Mouse (Mus musculus) embryonic facial prominence, embryonic 15.5 days (tissue): ENCODE data around the gene Slc45a1. TPM values are rescaled to one million over a fixed set of nuclear protein-coding genes. Genes with fewer than 3 reads are reported as not detected.
A peak's percentile ranks its signal among the peaks of the same experiment; 100 is the strongest.

ENCODE experiments used
- ATAC-seq: fragments of 200-750 bp; cut with Nextera tagmentation; 2 replicates; pipeline ENCODE4 v1.8.0; 2017; ENCODE audit warnings: low read depth, moderate TSS enrichment; ENCODE audit not compliant: insufficient number of reproducible peaks, low FRiP score, low TSS enrichment
- H3K27ac ChIP-seq: fragments of 300-500 bp; sonication (generic); replicated peaks from 2 replicates; pipeline ENCODE4 v1.5.1; 2015; ENCODE audit warnings: mild to moderate bottlenecking, inconsistent platforms
- H3K27me3 ChIP-seq: fragments of 300-500 bp; sonication (generic); 2 replicates; pipeline ENCODE4 v1.6.1; 2015; ENCODE audit warnings: inconsistent platforms
- H3K36me3 ChIP-seq: fragments of 300-500 bp; sonication (generic); 2 replicates; pipeline ENCODE4 v1.6.1; 2015; ENCODE audit warnings: mild to moderate bottlenecking, inconsistent platforms
- H3K4me1 ChIP-seq: fragments of 300-500 bp; sonication (generic); 2 replicates; pipeline ENCODE4 v1.6.1; 2015; ENCODE audit warnings: inconsistent platforms
- H3K4me2 ChIP-seq: fragments of 300-500 bp; sonication (generic); replicated peaks from 2 replicates; pipeline ENCODE4 v1.6.1; 2015; ENCODE audit warnings: mild to moderate bottlenecking, inconsistent platforms
- H3K4me3 ChIP-seq: fragments of 300-500 bp; sonication (generic); replicated peaks from 2 replicates; pipeline ENCODE4 v1.5.1; 2015; ENCODE audit warnings: mild to moderate bottlenecking, inconsistent platforms
- H3K9ac ChIP-seq: fragments of 300-500 bp; sonication (generic); 2 replicates; pipeline ENCODE4 v1.6.1; 2015; ENCODE audit warnings: inconsistent platforms
- H3K9me3 ChIP-seq: fragments of 300-500 bp; sonication (generic); replicated peaks from 2 replicates; pipeline ENCODE4 v1.6.1; 2016; ENCODE audit warnings: inconsistent platforms
- WGBS: fragments of 180-500 bp; shearing (Covaris S2); methylation state at CpG from one replicate; pipeline ENCODE4 v1.1.7; 2015; 5-methylcytosine and 5-hydroxymethylcytosine counted together
- polyA plus RNA-seq: library from polyadenylated mRNA; unstranded; fragments of >200 nt; fragmentation: Nextera tagmentation; extraction: Ambion mirVana; gene quantifications from 2 replicates; pipeline ENCODE4 v1.2.1, GENCODE M21; 2015

The Slc45a1 gene
- 0.43 and 0.76 TPM in 2 replicates for polyA plus RNA-seq

DNA sequence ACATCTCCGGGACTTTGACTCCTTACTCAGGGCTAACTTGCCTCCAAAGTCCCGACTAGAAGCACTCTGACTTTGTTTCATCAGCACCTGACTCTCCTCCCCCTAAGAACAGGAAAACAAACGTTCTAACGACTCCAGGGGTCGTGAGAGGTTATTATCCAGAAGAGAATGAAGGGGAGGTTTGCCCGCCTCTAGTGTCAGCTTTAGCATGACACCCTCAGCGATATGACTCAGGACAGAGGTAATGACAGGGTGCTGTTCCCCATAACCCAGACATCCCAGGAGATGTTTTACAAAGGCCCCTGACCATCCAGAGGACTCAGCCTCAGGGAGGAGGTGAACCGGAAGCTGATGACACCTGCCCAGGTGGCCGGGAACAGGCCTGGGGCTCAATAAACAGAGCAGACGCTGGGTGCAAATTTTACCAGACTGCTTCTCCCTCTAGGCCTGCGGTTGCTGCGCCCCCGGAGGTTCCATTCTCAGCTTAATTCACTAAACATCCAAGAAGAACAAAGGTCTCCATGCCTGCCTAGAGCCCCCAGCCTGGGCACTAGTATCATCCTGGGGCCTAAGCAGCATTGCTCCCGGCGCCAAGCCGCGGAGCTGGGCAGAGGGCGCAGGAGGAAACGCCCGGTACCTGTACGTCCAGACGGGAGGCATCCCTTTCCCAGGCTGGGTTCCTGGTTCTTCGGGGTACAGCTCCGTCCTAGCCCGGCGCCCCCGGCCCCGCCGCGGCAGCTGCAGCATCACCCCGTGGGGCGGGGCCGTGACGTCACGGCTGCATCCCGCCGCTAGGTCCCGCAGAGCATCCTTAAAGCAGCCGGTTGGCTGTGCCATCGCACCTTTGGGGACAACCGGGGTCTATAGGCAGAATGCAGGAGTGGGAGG is at the start of gene Slc45a1:
TSS of gene Slc45a1 (minus strand) at position 785 of the 888 bp plus-strand sequence.
- WGBS: 8% methylated on average over 41 of the region's 41 CpGs
- Histone ChIP-seq H3K27me3 (peaks cover 21% of the 10 kb centered on the region), H3K36me3 (no peaks in the 10 kb centered on the region), H3K27ac (no peak within 1 kb of the TSS), H3K9ac (no peak within 1 kb of the TSS), H3K4me2 (peak within 1 kb of the TSS; percentile 51), H3K9me3 (no peaks in the 10 kb centered on the region), H3K4me1 (peaks cover 13% of the 10 kb centered on the region; the same call in 1 of the 2 replicates), H3K4me3 (peak within 1 kb of the TSS; percentile 32)
- no peak for ATAC-seq

DNA sequence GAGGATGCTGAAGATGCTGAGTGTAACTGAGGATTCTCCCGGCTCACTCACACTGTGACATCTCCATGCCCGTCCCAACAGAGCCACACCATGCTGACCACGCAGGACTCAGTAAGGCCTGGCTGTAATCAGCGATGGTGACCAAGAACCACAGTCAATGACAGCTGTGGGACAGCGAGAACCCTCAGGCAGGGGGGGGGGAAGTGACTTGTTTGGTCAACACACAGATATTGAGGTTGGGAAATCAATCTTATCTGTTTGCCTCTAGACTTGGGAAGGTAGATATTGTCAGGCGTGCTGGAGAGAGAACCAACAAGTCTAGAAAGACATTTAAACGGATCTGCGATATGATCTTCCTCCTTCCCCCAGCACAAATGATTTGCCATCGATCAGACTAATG is 48.9 kb upstream of the Slc45a1 start:
- Histone ChIP-seq H3K4me3 (no peak overlapping the region), H3K36me3 (no peaks in the 10 kb centered on the region), H3K27me3 (no peaks in the 10 kb centered on the region), H3K27ac (no peak overlapping the region), H3K9ac (no peak overlapping the region), H3K4me2 (no peak overlapping the region), H3K9me3 (peaks cover 6% of the 10 kb centered on the region; the same call in 1 of the 2 replicates), H3K4me1 (no peaks in the 10 kb centered on the region)
- ATAC-seq: no peak
- WGBS: 91% methylated on average over 9 of the region's 9 CpGs

DNA sequence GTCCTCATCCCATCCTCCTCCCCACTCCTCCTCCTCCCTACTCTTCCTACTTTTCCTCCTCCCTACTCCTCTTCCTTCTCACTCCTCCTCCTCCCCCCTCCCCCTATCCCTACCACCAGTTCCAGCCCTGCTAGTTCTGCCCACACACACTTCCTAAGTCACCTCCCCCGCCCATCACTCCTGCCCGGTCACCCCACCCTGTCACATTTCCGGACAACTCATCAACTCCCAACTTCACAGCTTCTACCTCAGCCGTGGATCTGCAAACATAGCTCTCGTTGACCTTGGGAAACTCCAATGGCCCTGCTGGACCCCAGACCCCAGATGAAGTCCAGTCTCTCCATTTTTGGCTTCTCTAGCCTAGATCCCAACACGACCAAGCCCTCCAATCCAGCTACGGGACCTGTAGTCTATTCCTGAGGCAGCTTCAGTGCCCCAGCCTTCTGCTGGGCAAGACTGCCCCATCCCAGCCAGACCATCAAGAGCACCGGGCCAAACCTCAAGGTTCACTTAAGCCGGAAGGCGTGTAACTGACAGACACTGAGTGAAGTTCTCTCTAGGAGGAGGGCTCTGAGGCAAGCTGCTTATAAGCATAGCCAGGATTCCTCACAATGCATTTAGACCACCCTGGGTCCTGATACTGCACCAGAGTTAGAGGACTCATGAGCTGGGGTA is 42.6 kb upstream of the Slc45a1 start:
- Histone ChIP-seq H3K9me3 (no peaks in the 10 kb centered on the region), H3K9ac (no peak overlapping the region), H3K36me3 (no peaks in the 10 kb centered on the region), H3K4me2 (no peak overlapping the region), H3K27ac (no peak overlapping the region), H3K27me3 (no peaks in the 10 kb centered on the region), H3K4me1 (no peaks in the 10 kb centered on the region), H3K4me3 (no peak overlapping the region)
- WGBS: 73% methylated on average over 10 of the region's 10 CpGs
- ATAC-seq: no peak

DNA sequence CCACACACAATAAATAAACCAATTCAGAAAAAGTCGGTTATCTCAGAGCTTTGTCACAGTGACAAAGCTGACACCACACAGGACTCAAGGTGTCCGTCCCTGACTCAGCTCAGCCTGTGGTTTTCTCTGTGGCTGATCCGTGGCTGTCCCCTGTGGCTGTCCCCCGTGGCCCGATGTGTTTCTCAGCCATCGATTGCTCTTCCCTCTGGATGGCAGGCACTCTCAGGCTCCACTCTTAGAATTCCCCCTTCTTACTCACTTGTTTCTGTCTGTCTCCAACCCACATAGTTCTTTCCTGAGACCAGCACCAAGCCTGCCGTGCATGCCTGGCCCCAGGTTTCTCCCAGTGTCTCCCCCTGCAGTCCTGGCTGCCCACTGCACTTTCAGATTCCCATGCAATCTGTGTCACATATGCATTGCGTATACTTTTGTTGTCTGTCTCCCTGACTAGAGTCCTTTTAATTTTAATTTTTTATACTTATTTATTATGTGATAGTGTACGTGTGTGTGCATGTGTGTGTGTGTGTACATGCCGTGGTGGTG is 41.0 kb upstream of the Slc45a1 start:
- no peaks in the 10 kb centered on the region for H3K9me3 ChIP-seq
- no peak overlapping the region for H3K27ac ChIP-seq
- H3K9ac ChIP-seq: no peak overlapping the region
- H3K4me3 ChIP-seq: no peak overlapping the region
- no peak for ATAC-seq
- H3K4me1 ChIP-seq: no peaks in the 10 kb centered on the region
- 70% methylated on average over 10 of the region's 10 CpGs for WGBS
- H3K27me3 ChIP-seq: no peaks in the 10 kb centered on the region
- H3K36me3 ChIP-seq: no peaks in the 10 kb centered on the region
- H3K4me2 ChIP-seq: no peak overlapping the region

DNA sequence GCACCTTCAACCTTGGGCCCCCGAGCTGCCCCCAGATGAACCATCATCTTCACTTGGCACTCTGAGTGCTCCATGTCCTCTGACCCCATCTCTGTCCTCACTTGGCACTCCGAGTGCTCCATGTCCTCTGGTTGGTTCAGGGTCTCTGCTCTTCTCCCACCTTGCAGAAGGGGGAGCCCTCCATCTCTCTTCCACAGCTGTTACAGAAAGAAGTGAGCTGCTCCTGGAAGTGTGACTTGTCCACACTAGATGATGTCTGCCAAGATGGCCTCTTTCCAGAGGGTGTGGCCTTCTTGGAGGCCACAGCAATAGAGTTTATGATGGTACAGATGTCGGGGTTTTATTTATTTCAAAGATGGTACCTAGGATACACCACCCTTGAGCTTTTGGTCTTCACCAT is 38.8 kb upstream of the Slc45a1 start:
- H3K9ac ChIP-seq: no peak overlapping the region
- no peak for ATAC-seq
- 76% methylated on average over 3 of the region's 3 CpGs for WGBS

DNA sequence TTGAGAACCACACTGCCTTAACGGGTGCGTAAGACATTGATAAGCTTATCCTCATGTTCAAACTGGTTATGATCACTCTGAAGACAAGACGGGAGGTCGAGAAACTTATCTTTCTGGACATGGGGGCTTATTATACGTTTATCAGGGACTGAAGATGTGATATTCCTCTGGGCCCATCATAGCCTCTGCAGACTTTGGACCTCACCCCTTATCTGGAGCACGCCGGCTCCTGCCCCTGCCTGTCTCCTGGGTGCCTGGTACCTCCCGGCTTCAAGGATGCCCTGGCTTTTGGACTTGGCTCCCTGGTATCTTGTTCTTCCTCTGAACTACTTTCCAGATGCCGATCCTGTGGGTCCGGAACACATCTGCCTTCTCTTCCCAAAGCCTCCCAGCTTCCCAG is 37.6 kb upstream of the Slc45a1 start:
- Histone ChIP-seq H3K4me3 (no peak overlapping the region), H3K27ac (no peak overlapping the region), H3K4me2 (no peak overlapping the region), H3K9ac (no peak overlapping the region), H3K27me3 (no peaks in the 10 kb centered on the region), H3K36me3 (no peaks in the 10 kb centered on the region), H3K9me3 (no peaks in the 10 kb centered on the region), H3K4me1 (peaks cover 5% of the 10 kb centered on the region; the same call in 1 of the 2 replicates)
- WGBS: 87% methylated on average over 10 of the region's 10 CpGs
- ATAC-seq: no peak

More for the DNA sequence above, 38.8 kb upstream of the Slc45a1 start:
- H3K36me3 ChIP-seq: no peaks in the 10 kb centered on the region
- H3K27ac ChIP-seq: no peak overlapping the region
- no peaks in the 10 kb centered on the region for H3K9me3 ChIP-seq
- no peaks in the 10 kb centered on the region for H3K27me3 ChIP-seq
- H3K4me2 ChIP-seq: no peak overlapping the region
- no peak overlapping the region for H3K4me3 ChIP-seq
- peaks cover 2% of the 10 kb centered on the region; the same call in 1 of the 2 replicates for H3K4me1 ChIP-seq

DNA sequence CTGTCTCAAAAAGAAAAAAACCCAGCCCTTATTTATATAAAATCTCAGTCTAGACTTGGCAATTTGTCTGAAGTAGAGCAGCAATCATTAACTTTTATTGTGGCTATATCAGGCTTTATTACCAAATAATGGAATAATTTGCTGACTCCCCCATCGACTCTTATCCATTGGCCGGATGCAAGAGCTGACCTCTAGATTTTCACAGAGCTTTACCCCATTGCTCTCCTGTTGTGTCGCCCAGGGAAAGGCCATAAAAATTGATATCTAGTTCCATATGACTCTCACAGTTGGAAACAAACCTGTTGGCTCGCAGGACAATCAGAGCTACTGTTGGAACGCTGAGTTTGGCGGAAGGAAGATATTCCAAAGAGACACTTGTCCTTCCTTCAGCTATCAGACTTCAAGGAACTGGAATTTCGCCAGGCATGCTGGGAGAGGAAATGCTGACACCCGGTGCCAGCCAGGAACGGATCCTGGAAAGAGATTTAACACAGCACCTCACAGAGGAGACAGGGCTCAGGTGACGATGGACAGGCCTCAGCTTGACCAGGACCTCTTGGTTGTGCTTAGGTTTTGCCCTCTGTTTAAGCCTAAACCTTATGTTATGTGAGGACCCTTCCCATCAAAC is 35.3 kb upstream of the Slc45a1 start:
- peaks cover 5% of the 10 kb centered on the region; the same call in 1 of the 2 replicates for H3K4me1 ChIP-seq
- H3K9ac ChIP-seq: no peak overlapping the region
- no peak overlapping the region for H3K4me2 ChIP-seq
- 68% methylated on average over 10 of the region's 10 CpGs for WGBS
- H3K27me3 ChIP-seq: no peaks in the 10 kb centered on the region
- no peaks in the 10 kb centered on the region for H3K36me3 ChIP-seq
- H3K9me3 ChIP-seq: no peaks in the 10 kb centered on the region
- no peak overlapping the region for H3K27ac ChIP-seq
- no peak overlapping the region for H3K4me3 ChIP-seq
- ATAC-seq: no peak

DNA sequence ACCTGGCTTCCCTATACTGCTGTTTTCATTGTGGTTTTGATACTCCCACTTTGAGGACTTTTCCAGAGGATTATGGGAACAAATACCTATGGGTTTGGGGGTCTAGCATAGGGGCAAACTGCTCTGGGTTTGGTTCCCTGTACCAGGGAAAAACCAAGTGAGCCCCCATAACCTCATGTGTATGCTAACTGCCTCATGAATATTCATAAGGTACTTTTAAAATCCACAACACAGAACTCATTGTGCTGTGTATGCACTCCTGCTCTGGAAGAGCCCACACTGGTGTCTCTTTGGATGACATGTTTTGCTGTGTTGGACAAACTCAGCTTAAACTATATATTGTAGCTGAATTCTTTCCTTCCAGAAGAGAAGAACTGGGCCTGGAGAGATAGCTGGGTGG is 34.6 kb upstream of the Slc45a1 start:
- Histone ChIP-seq H3K9ac (no peak overlapping the region), H3K27ac (no peak overlapping the region), H3K9me3 (no peaks in the 10 kb centered on the region)

DNA sequence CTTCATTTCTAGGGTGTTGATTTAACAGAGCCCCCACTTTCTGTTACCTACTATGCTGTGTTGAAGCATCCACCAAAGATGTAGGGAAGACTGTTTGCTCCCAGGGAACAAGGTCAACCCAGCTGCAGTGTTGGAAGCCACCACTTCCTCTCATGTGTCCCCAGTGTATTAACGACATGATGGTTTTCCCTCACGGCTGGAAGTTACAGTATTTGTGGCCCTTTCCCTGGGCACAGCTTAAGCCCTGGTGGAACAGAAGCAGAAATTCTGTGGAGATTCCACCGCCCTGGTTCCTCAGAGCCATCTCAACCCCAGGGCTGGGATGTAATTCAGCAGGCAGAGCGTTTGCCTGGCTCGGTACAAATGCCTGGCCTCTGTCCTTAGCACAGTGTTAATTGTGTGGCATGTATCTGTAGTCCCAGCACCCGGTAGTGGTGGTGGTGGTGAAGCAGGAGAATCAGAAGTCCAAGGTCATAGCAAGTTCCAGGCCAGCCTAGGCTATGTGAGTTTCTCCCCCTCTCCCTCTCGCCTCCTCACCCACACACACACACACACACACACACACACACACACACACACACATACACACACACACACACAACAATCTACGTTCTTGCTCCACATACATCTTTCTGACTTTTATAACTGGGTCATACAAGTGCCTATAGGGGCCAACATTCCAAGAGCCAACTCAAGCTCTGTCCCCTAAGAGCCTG is 34.0 kb upstream of the Slc45a1 start:
- no peak overlapping the region for H3K9ac ChIP-seq
- H3K27me3 ChIP-seq: no peaks in the 10 kb centered on the region
- H3K4me1 ChIP-seq: peaks cover 5% of the 10 kb centered on the region; the same call in 1 of the 2 replicates
- H3K9me3 ChIP-seq: no peaks in the 10 kb centered on the region
- no peak for ATAC-seq
- no peaks in the 10 kb centered on the region for H3K36me3 ChIP-seq
- WGBS: 56% methylated on average over 8 of the region's 8 CpGs
- H3K27ac ChIP-seq: no peak overlapping the region
- no peak overlapping the region for H3K4me2 ChIP-seq
- H3K4me3 ChIP-seq: no peak overlapping the region

More for the DNA sequence above, 34.6 kb upstream of the Slc45a1 start:
- peaks cover 5% of the 10 kb centered on the region; the same call in 1 of the 2 replicates for H3K4me1 ChIP-seq
- H3K4me3 ChIP-seq: no peak overlapping the region
- no peaks in the 10 kb centered on the region for H3K27me3 ChIP-seq
- ATAC-seq: no peak
- H3K4me2 ChIP-seq: no peak overlapping the region
- H3K36me3 ChIP-seq: no peaks in the 10 kb centered on the region

DNA sequence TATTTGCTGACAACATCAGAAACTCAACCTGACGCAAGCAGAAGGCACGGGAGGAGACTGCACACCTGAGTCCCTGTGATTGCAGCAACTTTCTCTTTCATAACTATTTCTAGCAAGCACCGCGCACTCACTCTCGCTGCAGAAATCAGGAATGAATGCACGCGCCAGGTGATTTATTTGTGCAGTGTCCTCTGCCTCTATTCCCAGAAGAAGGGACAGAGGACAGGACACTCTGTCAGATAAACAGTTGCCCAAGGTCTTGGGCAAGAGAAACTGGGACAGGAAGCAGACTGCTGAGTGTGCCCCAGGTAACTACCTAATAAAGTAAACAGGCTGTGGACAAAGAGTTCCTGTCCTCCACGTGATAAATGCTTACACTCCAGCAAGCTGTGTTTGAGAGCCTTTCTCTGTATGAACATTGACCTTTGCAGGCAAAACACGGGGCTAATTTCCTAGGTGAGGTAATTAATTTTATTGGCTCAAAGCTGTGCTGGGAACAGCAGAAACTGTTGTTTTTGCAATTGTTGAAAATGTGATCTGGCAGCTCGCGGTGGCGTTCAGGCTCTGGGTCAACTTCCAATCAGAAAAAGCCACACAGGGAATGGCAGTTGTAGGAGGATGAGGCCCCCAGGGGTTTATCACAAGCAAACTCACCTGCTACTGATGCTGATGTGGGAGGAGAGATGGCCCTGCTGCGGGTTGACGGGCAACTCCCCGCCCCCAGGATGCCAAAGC is 33.2 kb upstream of the Slc45a1 start:
- H3K9me3 ChIP-seq: no peaks in the 10 kb centered on the region
- WGBS: 48% methylated on average over 15 of the region's 15 CpGs
- no peak overlapping the region for H3K4me2 ChIP-seq
- peaks cover 5% of the 10 kb centered on the region; the same call in 1 of the 2 replicates for H3K4me1 ChIP-seq
- H3K27me3 ChIP-seq: no peaks in the 10 kb centered on the region
- no peak overlapping the region for H3K27ac ChIP-seq
- no peak for ATAC-seq
- no peak overlapping the region for H3K9ac ChIP-seq
- no peak overlapping the region for H3K4me3 ChIP-seq
- H3K36me3 ChIP-seq: no peaks in the 10 kb centered on the region
